Mouse (Mus musculus) intestine, embryonic 16.5 days (tissue): ENCODE measurements around the gene Hp1bp3. TPM values are rescaled to one million over a fixed set of nuclear protein-coding genes. Genes with fewer than 3 reads are reported as not detected.

Experiments used
- ATAC-seq: fragments of 200-750 bp; cut with Nextera tagmentation; 2 replicates; pipeline ENCODE4 v1.8.0; 2017; ENCODE audit warnings: moderate TSS enrichment, moderate library complexity
- H3K27ac ChIP-seq: fragments of 300-500 bp; sonication (generic); 2 replicates; pipeline ENCODE4 v1.5.1; 2014; ENCODE audit warnings: mild to moderate bottlenecking, low read length
- H3K27me3 ChIP-seq: fragments of 300-500 bp; sonication (generic); replicated peaks from 2 replicates; pipeline ENCODE4 v1.6.1; 2014; ENCODE audit warnings: low read length, control low read depth, mixed read lengths; ENCODE audit not compliant: control insufficient read depth, insufficient read depth
- H3K36me3 ChIP-seq: fragments of 300-500 bp; sonication (generic); 2 replicates; pipeline ENCODE4 v1.6.1; 2014; ENCODE audit warnings: low read length, control low read depth; ENCODE audit not compliant: control insufficient read depth, insufficient read depth
- H3K4me1 ChIP-seq: fragments of 300-500 bp; sonication (generic); 2 replicates; pipeline ENCODE4 v1.6.1; 2014; ENCODE audit warnings: low read length, control low read depth, mixed read lengths; ENCODE audit not compliant: control insufficient read depth, insufficient read depth
- H3K4me2 ChIP-seq: fragments of 300-500 bp; sonication (generic); 2 replicates; pipeline ENCODE4 v1.6.1; 2014; ENCODE audit warnings: low read depth, low read length, control low read depth
- H3K4me3 ChIP-seq: fragments of 300-500 bp; sonication (generic); 2 replicates; pipeline ENCODE4 v1.5.1; 2014; ENCODE audit warnings: mild to moderate bottlenecking, low read length
- H3K9ac ChIP-seq: fragments of 300-500 bp; sonication (generic); 2 replicates; pipeline ENCODE4 v1.6.1; 2014; ENCODE audit warnings: low read depth, low read length
- H3K9me3 ChIP-seq: fragments of 300-500 bp; sonication (generic); 2 replicates; pipeline ENCODE4 v1.6.1; 2016; ENCODE audit warnings: low read length, control low read depth; ENCODE audit not compliant: control insufficient read depth
- WGBS: fragments of 180-500 bp; shearing (Covaris S2); extraction: QIAGEN DNeasy Blood & Tissue Kit; methylation state at CpG from one replicate; pipeline ENCODE4 v1.1.7; 2014; 5-methylcytosine and 5-hydroxymethylcytosine counted together
- polyA plus RNA-seq: library from polyadenylated mRNA; unstranded; fragments of >200 nt; fragmentation: Nextera tagmentation; extraction: Ambion mirVana; gene quantifications from 2 replicates; pipeline ENCODE4 v1.2.1, GENCODE M21; 2015

Gene Hp1bp3
- polyA plus RNA-seq, 1 experiment from 2014 or later: 113 TPM

GRCm38 (mm10) chr4:138187995-138188394 is 28.1 kb upstream of the Hp1bp3 start:
- WGBS: 85% methylated on average over 7 of the region's 7 CpGs
- Histone ChIP-seq H3K9ac (no peak overlapping the region), H3K4me2 (no peak overlapping the region), H3K4me1 (no peaks in the 10 kb centered on the region), H3K9me3 (no peaks in the 10 kb centered on the region), H3K36me3 (peaks cover 21% of the 10 kb centered on the region), H3K27ac (no peak overlapping the region), H3K27me3 (no peaks in the 10 kb centered on the region), H3K4me3 (no peak overlapping the region)
- ATAC-seq: no peak

GRCm38 (mm10) chr4:138192561-138192960 is 23.5 kb upstream of the Hp1bp3 start:
- no peaks in the 10 kb centered on the region for H3K4me1 ChIP-seq
- no peak overlapping the region for H3K4me3 ChIP-seq
- no peaks in the 10 kb centered on the region for H3K27me3 ChIP-seq
- H3K9ac ChIP-seq: no peak overlapping the region
- H3K36me3 ChIP-seq: peaks cover 24% of the 10 kb centered on the region
- ATAC-seq: no peak
- 87% methylated on average over 5 of the region's 5 CpGs for WGBS
- no peak overlapping the region for H3K4me2 ChIP-seq
- no peaks in the 10 kb centered on the region for H3K9me3 ChIP-seq
- H3K27ac ChIP-seq: no peak overlapping the region

GRCm38 (mm10) chr4:138200769-138201168 is 15.3 kb upstream of the Hp1bp3 start:
- Histone ChIP-seq H3K9me3 (no peaks in the 10 kb centered on the region), H3K4me2 (no peak overlapping the region), H3K4me1 (no peaks in the 10 kb centered on the region), H3K36me3 (peaks cover 2% of the 10 kb centered on the region; the same call in 1 of the 2 replicates), H3K27ac (no peak overlapping the region), H3K4me3 (no peak overlapping the region), H3K27me3 (no peaks in the 10 kb centered on the region), H3K9ac (no peak overlapping the region)
- no peak for ATAC-seq
- WGBS: 87% methylated on average over 3 of the region's 3 CpGs

DNA sequence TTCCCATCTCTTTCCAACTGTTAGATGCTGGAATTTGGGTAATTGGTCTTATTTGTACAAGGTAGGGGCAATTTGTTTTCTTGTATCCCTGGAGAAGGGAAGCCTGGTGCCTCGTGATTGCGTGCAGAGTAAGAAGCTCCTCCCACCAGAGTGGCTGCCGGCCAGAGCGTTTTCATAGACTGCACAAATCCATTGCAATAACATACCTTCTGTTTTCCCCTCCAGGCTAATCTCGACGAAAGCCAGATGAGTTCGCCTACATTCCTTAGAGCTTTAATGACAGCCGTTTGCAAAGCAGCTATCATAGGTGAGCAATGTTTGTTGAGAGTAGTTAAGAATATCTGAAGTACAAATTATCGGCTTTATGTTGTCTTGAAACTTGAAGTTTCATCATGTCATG is 14.4 kb upstream of the Hp1bp3 start:
- ATAC-seq: no peak
- no peak overlapping the region for H3K9ac ChIP-seq
- H3K36me3 ChIP-seq: peaks cover 3% of the 10 kb centered on the region; the same call in 1 of the 2 replicates
- WGBS: 50% methylated on average over 9 of the region's 9 CpGs
- H3K4me2 ChIP-seq: no peak overlapping the region
- no peak overlapping the region for H3K27ac ChIP-seq
- H3K9me3 ChIP-seq: no peaks in the 10 kb centered on the region
- no peaks in the 10 kb centered on the region for H3K27me3 ChIP-seq
- no peaks in the 10 kb centered on the region for H3K4me1 ChIP-seq
- H3K4me3 ChIP-seq: no peak overlapping the region

- no peaks in the 10 kb centered on the region for H3K4me1 ChIP-seq
- peaks cover 13% of the 10 kb centered on the region for H3K36me3 ChIP-seq
- ATAC-seq: no peak
- no peaks in the 10 kb centered on the region for H3K27me3 ChIP-seq
- H3K4me3 ChIP-seq: no peak overlapping the region
- H3K9ac ChIP-seq: no peak overlapping the region
- no peak overlapping the region for H3K4me2 ChIP-seq
- H3K9me3 ChIP-seq: no peaks in the 10 kb centered on the region
- H3K27ac ChIP-seq: no peak overlapping the region
- WGBS: 90% methylated on average over 5 of the region's 5 CpGs
Measured at GRCm38 (mm10) chr4:138210116-138210515, 6.0 kb upstream of the Hp1bp3 start.

DNA sequence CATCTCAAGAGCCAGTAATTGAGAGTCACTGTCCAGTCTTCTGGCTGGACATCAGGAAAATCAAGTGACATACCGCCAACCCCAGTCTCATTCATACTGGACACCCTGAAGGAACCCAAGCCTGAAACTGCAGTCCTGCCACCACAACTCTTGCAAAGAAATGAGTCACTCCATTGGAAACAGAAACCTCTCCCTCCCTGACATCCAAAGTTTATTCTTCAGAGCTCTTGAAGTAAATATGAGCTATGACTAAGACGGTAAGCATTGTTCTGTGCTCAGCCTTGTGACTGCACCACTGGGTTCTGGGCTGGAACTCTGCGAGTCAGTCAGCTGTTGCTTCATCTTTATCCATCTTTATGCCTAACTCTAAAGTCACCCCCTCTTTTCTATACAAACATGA is 2.2 kb upstream of the Hp1bp3 start:
- no peak overlapping the region for H3K4me3 ChIP-seq
- no peak for ATAC-seq
- no peaks in the 10 kb centered on the region for H3K27me3 ChIP-seq
- WGBS: 61% methylated on average over 3 of the region's 3 CpGs
- no peaks in the 10 kb centered on the region for H3K9me3 ChIP-seq
- peaks cover 10% of the 10 kb centered on the region for H3K4me1 ChIP-seq
- H3K36me3 ChIP-seq: peaks cover 6% of the 10 kb centered on the region; the same call in 1 of the 2 replicates
- H3K27ac ChIP-seq: no peak overlapping the region
- H3K9ac ChIP-seq: no peak overlapping the region
- no peak overlapping the region for H3K4me2 ChIP-seq

- 44% methylated on average over 13 of the region's 13 CpGs for whole genome bisulfite sequencing
- peak overlapping the region; percentile 90 for H3K4me3 ChIP-seq
- H3K36me3 ChIP-seq: no peaks in the 10 kb centered on the region
- H3K9ac ChIP-seq: peak overlapping the region; percentile 95
- H3K9me3 ChIP-seq: no peaks in the 10 kb centered on the region
- ATAC-seq: no peak
- no peaks in the 10 kb centered on the region for H3K27me3 ChIP-seq
- peaks cover 23% of the 10 kb centered on the region for H3K4me1 ChIP-seq
- peak overlapping the region; percentile 99 for H3K27ac ChIP-seq
- H3K4me2 ChIP-seq: peak overlapping the region; percentile 82
Measured at GRCm38 (mm10) chr4:138215671-138216199, 361 bp upstream of the Hp1bp3 start.

GRCm38 (mm10) chr4:138216891-138217392 is 846 bp downstream of the Hp1bp3 start:
- H3K27ac ChIP-seq: peak overlapping the region; percentile 99
- WGBS: under 1% methylated on average over 55 of the region's 68 CpGs
- no peaks in the 10 kb centered on the region for H3K27me3 ChIP-seq
- no peaks in the 10 kb centered on the region for H3K36me3 ChIP-seq
- no peaks in the 10 kb centered on the region for H3K9me3 ChIP-seq
- H3K4me1 ChIP-seq: peaks cover 24% of the 10 kb centered on the region
- H3K4me3 ChIP-seq: peak overlapping the region; percentile 90
- peak overlapping the region; percentile 73 for H3K4me2 ChIP-seq
- H3K9ac ChIP-seq: peak overlapping the region; percentile 95
- ATAC-seq: peak; percentile 98

DNA sequence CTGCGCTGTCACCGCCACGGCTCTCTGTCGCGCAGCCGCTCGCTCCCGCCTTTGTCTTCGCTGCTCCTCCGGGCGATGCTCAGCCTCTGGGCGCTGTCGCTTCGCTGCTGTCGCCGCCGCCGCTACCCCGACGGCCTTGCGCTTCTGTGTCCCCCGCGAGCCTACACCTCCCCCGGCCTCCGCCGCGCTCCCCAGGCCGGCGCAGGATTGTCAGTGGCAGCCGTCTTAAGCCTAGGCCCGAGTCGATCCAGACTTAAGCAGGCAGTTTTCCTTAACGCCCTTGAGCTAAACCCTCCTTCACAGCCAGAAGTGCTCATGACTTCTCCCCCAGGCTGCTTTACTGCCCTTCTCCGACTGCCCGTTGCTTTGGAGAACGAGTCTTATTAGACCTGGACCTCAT is 1.3 kb downstream of the Hp1bp3 start:
- 0% methylated on average over 36 of the region's 36 CpGs for WGBS
- ATAC-seq: peak; percentile 26

More for the DNA sequence above, 1.3 kb downstream of the Hp1bp3 start:
- Histone ChIP-seq H3K9ac (peak overlapping the region; percentile 95), H3K27ac (peak overlapping the region; percentile 99), H3K36me3 (no peaks in the 10 kb centered on the region), H3K4me3 (peak overlapping the region; percentile 90), H3K4me2 (peak overlapping the region; percentile 73), H3K4me1 (peaks cover 24% of the 10 kb centered on the region), H3K27me3 (no peaks in the 10 kb centered on the region), H3K9me3 (no peaks in the 10 kb centered on the region)
